Mouse (Mus musculus): ENCODE measurements at regions not wholly inside any gene's neighbourhood (a gene's known extent, or its start where the extent isn't known, plus 50 kb on each side); places are given as distances from the start of the nearest gene placed in this dataset.

DNA sequence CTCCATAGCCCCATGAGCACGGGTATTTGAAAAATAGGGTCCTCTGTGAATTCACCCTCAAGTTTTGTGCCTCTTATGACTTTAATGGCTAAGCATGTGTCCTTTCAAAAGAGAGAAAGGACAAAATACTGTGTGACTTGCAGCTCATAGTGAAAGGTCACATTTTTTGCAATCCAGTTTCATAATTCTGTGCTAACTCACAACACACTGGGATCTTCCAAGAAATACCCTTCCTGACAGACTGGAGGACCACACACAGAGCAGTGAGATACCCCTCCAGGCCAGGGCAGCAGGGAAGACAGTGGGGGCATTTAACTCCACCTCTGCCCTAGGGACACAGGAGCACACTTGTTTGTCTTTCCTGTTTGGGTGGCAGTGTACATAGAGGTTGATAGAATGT lies 110.8 kb upstream of the Spata13 start:
- no peak for ATAC-seq (ENCODE audit: extremely low read depth, insufficient number of reproducible peaks, low FRiP score, poor library complexity, severe bottlenecking)

DNA sequence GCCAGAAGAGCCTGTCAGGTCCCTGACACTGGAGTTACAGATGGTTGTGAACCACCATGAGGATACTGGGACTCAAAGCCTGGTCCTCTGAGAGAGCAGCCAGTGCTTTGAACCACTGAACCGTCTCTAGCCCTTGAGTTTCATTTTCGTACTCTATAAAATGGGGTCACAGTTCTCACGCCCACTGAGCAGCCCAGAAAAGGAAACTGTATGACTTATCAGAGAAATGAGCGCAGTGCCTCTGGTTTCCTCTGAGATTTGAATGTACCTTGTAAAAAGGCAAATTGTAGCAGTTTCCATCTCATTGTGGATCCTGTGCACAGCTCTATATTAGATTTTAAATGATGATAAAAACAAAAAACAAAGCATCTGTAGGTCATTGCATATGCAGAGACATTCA lies 108.9 kb upstream of the Spata13 start:
- 0 out of 2 replicates have a peak, but pooled peaks have one; percentile 10 for ATAC-seq (ENCODE audit: extremely low read depth, insufficient number of reproducible peaks, low FRiP score, poor library complexity, severe bottlenecking)

DNA sequence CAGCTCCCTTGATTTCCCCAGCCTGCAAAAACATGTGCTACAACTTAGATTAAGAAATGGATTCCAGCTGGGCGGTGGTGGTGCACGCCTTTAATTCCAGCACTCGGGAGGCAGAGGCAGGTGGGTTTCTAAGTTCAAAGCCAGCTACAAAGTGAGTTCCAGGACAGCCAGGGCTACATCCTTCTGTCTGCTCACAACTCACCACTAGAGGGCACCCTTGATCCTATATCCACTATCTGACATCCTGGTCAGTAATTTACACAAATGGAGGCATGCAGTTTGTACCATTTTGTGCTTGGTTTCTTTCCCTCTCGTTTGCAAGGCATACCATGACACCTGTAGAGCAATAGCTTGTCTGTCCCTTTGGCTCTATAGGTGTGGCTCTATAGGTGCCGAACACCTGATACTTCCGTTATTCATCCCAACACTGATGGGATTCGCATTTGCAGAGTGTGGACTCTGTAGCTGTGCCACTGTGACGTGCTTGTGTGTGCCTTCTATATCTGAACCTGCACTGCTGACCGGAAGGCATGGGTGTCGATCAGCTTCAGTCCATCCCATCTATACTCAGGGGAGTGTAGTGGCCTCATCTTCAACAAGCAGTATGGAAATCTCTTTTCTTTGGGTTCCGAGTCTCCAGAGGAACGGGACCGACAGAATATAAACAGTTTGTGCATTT lies 108.4 kb upstream of the Spata13 start:
- ATAC-seq (ENCODE audit: extremely low read depth, insufficient number of reproducible peaks, low FRiP score, poor library complexity, severe bottlenecking), result peak; percentile 71

DNA sequence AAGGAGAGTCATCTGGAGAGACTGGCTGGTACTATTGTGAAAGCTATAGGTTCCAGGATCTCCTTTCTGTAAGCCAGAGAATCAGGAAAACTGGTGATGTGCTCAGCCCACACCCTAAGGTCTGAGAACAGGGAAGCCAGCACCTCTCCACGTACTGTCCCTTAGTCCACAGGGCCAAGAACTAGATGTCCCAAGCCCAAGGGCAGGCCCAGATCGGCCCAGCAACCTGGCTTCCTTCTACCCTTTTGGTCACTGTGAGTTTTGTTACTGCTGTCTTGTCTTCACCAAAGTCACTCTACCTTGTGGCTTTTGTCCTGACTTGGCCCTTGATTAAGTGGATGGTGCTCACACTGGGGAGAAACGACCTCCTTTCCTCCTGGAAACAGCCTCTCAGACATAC lies 107.8 kb upstream of the Spata13 start:
- no peak for ATAC-seq (ENCODE audit: extremely low read depth, insufficient number of reproducible peaks, low FRiP score, poor library complexity, severe bottlenecking)

DNA sequence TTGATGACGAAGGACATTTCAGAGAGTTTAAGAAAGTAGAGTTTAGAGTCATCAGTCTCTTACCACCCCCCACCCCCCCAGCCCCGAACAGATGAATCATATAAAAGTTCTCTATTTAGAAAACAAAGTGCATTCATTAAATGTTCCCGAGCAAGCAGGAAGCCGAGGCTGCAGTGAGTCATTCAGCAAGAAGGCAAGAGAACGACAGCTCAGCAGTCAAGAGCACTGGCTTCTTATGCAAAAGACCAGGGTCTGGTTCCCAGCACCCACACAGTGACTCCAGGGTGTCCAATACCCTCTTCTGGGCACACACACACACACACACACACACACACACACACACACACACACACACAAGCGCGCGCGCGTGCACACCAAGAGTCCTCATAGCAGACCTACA lies 107.0 kb upstream of the Spata13 start:
- ATAC-seq (ENCODE audit: extremely low read depth, insufficient number of reproducible peaks, low FRiP score, poor library complexity, severe bottlenecking), result no peak

DNA sequence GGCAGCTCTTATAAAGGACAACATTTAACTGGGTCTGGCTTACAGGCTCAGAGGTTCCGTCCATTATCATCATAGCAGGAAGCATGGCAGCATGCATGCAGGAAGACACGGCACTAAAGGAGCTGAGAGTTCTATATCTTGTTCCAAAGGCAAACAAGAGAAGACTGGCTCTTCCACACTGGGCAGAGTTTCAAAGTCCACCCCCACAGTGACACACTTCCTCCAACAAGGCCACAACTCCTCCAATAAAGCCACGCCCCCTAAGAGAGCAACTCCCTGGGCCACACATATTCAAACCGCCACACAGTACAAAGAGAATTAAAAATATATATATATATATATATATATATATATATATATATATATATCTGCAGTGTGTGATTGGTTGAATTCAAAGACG lies 105.8 kb upstream of the Spata13 start:
- no peak for ATAC-seq (ENCODE audit: extremely low read depth, insufficient number of reproducible peaks, low FRiP score, poor library complexity, severe bottlenecking)

DNA sequence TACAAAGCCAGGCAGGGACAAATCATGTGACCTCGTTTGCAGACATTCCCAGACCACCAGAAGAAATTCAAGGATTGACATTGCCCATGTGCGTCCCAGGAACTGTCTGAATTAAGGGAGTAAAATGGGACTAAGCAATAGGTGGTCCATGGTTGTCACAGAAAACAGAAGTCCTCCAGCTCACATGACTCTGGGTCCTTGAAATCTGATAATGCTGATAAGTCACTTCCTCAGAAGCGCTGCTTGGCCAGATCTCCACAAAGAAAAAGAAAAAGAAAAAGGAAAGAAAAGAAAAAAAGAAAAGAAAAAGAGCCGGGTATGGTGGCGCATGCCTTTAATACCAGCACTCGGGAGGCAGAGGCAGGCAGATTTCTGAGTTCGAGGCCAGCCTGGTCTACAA lies 105.3 kb upstream of the Spata13 start:
- ATAC-seq (ENCODE audit: extremely low read depth, insufficient number of reproducible peaks, low FRiP score, poor library complexity, severe bottlenecking), result no peak

DNA sequence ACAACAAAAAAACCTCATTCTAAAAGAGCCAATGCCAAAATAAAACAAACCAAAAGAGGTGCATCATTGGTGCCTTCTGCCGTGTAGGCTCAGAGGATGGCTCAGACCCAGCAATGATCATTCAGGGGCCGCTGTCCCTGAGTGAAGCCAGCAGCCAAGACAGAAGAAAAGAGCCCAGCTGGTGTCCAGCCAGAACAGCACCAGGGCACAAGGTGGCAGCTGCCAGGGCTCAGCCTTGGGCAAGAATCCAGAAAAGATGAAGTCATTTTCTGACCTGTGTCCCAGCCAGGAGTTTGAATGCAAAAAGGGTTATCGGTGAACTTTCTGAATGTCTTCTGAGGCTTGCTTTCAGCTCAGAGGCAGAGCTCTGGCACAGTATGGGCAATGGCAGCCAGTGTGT lies 104.8 kb upstream of the Spata13 start:
- ATAC-seq (ENCODE audit: extremely low read depth, insufficient number of reproducible peaks, low FRiP score, poor library complexity, severe bottlenecking), result no peak

DNA sequence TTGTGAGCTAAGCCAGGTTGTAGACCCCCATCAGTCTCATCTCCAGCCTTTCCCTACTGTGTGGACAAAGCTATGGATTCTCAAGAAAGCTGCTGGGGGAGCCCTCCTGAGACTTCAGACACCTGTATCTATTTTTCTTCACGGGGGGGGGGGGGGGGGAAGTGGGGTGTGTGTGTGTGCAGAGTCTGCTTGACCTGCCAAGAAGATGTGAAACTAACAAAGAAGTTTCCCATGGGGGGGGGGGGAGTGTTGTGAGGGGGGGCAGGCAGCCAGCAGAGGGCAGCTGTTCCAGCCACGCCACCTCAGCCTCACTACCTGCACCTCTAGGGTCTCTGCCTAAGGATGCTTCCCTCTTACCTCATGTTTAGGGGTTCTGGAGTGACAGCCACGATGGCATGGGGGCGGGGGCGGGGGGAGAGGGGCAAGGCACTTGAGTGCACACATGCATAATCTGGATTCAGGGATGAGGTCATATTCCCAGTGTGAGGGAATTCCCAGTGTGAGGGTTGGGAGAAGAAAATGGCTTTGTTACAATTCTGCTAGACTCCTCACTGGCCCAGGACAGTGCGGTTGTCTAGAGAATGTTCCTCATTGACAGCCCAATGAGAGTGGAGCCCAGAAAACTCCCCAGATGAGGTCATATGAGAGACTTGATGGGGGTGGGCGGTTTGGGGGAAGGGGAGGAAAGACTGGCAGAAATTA lies 104.0 kb upstream of the Spata13 start:
- peak; percentile 22; the same call in 1 of the 2 replicates for ATAC-seq (ENCODE audit: extremely low read depth, insufficient number of reproducible peaks, low FRiP score, poor library complexity, severe bottlenecking)

DNA sequence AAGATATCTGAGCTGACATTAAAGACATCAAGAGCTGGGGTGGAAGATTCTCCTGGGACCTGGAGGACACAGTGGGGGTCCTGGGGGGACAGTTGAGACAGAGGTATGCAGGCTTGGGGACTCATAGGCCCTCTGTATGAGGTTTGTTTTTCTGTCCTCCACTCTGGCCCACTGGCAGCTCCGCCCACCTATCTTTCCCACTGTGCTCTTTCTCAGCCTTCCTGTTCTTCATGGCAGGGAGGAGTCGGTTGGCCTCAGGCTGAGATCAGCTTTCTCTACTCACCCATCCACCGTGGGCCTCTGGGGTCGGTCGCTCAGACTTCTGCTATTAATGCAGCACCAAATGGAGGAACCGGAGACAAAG lies 103.5 kb upstream of the Spata13 start:
- no peak for ATAC-seq (ENCODE audit: extremely low read depth, insufficient number of reproducible peaks, low FRiP score, poor library complexity, severe bottlenecking)

DNA sequence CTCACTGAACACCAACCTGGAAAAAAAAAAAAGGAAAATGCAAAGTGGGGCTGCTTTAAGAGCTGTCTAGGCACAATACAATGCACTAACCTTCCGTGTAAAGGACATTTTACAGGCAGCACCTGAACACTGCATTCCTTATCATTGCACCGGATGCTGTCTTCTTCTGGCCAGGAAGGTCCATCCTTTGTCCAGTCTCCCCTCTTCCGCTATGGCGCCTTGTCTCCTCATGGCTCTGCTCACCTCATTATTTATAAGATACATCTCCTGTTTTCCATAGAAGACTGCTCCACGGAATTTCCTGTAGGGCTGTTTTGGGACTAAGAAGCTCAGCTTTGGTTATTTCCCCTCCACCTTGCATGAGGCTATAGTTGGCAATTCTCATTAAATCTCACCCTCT lies 102.8 kb upstream of the Spata13 start:
- ATAC-seq (ENCODE audit: extremely low read depth, insufficient number of reproducible peaks, low FRiP score, poor library complexity, severe bottlenecking), result no peak

DNA sequence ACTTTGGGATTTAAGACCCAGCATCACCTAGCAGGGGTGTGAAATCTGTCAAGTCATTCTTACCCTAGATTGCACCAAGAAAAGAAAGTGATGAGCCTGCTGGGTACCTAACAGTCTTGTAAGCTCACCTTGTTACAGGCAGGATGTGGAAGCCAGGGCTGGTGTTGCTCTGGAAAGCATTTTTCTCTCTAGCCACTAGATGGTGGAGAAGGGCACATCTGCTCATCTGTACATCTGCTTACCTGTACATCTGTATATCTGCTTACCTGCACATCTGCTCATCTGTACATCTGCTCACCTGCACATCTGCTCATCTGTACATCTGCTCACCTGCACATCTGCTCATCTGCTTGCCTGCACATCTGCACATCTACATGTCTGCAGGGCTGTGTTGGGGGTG lies 102.0 kb upstream of the Spata13 start:
- ATAC-seq (ENCODE audit: extremely low read depth, insufficient number of reproducible peaks, low FRiP score, poor library complexity, severe bottlenecking), result no peak

DNA sequence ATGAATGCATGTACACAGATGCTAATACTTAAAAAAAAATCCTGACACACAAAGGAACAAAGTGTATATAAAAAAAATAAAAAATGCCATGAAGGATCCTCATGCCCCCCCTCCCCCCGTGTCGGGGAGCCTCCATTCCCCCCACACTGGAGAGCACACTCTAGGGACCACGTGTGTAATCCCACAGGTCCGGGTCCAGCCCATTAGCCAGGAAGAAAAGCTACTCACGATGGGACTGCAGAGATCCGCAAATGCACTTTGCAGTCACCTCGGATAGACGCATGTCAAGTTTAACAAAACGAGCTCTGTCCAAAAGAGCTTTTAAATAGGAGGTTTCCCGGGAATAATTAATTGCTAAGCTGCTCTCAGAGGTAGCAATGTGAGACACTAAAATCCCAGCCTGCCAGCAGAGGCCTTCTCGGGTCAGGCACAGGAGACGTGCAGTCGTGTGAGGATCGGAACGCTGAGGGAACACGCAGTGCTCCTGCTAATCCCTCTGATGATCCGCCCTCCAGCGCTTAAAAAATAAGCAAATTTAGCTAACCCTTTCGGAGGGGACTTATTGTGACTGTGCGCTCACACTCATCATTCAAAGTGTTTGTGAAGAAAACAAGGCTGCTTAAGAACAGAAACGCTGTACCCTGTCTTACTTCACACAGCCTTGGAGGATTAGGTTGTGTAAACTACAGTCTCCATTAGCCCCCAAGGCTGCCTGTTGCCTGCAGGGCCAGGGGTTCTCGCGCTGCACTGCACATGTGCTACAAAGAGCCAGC lies 100.2 kb upstream of the Spata13 start:
- ATAC-seq (ENCODE audit: extremely low read depth, insufficient number of reproducible peaks, low FRiP score, poor library complexity, severe bottlenecking), result no peak

DNA sequence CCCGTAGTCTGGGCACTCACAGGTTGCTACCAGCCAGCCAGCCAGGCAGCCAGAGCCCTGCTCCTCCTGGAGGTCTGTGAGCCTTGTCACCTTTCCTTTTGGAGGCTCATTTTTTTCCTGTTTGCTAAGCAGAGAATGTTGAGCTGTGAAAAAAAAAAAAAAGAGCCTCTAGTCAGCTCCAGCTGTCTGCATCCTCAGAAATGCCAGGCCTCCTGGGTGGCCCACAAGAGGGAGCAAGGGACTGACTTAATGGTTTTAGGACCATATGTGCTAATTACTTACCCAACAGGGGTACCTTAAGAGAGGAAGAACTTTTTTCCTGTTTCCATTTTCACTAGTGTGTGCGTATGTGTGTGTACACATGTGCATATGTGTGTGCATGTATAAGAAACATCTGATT lies 94.8 kb upstream of the Spata13 start:
- ATAC-seq (ENCODE audit: extremely low read depth, insufficient number of reproducible peaks, low FRiP score, poor library complexity, severe bottlenecking), result no peak

DNA sequence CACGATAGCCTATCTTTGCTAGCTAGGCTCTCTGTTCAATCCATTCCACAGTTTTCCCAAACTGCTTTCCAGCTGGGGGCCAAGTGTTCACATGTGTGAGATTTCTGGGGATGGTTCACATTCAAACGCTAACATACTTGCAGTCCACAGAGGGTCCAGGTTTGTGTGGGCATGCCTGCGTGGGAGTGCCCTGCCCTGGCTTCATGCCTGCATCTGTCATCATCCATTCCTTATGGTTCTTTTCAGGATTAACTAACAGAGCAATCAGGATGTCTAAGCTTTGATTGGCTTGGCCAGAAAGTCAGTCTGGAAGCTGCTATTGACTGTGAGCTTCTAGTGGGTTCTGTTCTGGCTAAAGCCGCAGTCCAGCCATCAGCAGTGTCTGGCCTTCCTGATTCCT lies 93.7 kb upstream of the Spata13 start:
- no peak for ATAC-seq (ENCODE audit: extremely low read depth, insufficient number of reproducible peaks, low FRiP score, poor library complexity, severe bottlenecking)

DNA sequence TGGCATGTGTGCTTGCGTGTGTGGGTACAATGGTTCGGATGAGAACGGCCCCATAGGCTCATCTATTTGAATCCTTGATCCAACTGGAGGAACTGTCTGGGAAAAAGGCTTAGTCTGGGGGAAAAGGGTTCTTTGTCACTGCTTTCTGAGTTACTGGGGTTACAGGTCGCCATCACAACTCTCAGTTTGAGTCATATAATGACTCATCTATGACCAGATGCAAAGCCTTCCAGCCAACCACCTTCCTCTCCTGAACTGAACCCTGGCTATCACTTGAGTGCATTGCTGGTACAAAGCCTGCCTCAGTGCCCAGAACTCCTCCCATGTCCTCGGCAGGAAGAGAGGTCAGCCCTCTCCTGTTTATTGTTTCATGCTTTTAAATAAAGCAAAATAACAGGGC lies 92.2 kb upstream of the Spata13 start:
- no peak for ATAC-seq (ENCODE audit: extremely low read depth, insufficient number of reproducible peaks, low FRiP score, poor library complexity, severe bottlenecking)

DNA sequence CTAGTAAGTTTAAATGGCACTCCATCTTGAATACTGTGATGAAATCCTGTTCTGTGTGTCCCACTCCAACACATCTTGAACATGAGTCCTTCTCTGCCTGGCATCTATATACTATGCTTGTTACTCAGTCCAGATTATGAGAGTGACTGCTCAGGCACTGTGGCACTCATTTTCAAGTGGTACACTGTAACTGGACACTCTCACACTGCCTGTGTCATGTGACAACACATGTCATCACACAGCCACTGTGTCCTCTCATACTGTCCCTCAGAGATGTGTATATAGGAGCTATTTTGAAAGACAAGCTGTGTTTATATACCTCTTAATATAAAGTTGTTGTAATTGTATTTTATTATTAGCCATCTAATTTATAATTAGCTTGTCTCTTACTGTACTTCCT lies 89.0 kb upstream of the Spata13 start:
- no peak for ATAC-seq (ENCODE audit: extremely low read depth, insufficient number of reproducible peaks, low FRiP score, poor library complexity, severe bottlenecking)

DNA sequence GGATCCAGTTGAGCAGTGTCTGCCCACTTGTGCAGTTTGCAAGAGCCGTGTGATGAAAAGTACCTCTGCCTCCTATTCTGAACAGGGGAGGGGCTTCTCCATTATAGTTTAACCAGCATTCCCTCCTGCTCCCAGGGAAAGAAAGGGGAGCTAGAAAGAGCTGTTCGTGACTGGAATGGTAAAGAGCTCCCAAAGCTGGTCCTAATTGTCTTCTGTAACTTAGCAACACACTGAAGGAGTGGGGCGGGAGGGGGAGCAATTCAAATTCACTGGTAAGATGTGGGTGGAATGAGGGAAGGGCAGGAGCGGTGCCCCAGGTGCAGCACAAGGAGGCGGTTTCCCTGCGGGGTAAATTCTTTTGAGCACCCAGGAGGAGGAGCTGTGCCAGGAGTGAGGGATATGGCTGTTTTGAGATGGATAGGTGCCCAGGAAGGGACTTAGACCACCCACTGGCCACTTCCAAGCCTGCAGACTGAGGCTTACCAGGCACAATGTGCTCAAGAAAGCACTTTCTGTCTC lies 79.5 kb upstream of the Spata13 start:
- ATAC-seq (ENCODE audit: extremely low read depth, insufficient number of reproducible peaks, low FRiP score, poor library complexity, severe bottlenecking), result no peak

DNA sequence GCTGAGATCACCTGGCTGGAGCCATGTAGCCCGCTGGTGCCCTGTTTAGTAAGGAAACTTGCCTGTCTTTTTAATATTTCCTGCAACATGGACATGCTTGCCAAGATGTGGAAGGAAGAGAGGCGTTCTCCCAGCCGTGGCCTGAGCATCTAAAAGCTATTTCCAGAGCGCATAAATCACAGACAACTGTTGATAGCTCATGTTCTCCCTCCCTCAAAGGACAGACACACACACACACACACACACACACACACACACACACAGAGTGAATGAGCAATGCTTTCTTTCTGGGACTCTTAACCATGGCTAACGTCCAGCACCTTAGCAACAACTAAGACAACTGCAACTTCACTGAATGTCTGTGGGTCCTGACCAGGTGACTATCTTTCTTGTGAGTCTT lies 77.3 kb upstream of the Spata13 start:
- ATAC-seq (ENCODE audit: extremely low read depth, insufficient number of reproducible peaks, low FRiP score, poor library complexity, severe bottlenecking), result no peak

DNA sequence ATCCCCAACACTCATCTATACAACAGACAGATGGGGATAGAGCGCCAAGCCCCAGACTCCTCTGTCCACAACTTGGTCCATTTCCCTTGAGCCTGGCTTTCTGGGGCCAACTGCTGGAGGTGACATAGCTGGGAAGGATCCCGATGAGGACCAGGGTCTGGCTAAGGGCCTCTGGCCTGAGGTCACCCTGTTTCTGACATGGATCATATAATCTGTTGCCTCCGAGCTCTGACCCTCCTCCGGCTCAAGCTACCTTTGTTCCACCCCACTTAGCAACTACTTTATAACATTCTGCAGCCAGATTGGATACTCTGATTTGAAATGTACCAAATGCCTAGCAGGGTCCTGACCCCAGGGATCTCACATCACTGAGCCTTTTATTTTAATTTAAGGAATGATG lies 76.8 kb upstream of the Spata13 start:
- no peak for ATAC-seq (ENCODE audit: extremely low read depth, insufficient number of reproducible peaks, low FRiP score, poor library complexity, severe bottlenecking)
